Mouse (Mus musculus): ENCODE results near the gene Urod. TPM values are rescaled to one million over a fixed set of nuclear protein-coding genes. Genes with fewer than 3 reads are reported as not detected.

The Urod gene
- total RNA-seq, 2 experiments from 2014 or later = 122 to 150 TPM

GRCm38 (mm10) chr4:116995798-116996135 lies 1.6 kb upstream of the Urod start:
- peak; percentile 60 for DNase-seq

GRCm38 (mm10) chr4:116995131-116995797 lies 1.1 kb upstream of the Urod start, which contains the start of gene Hectd3:
Gene Hectd3 (plus strand): TSS chr4:116995317.
- DNase-seq = peak; percentile 78

- peak; percentile 87 for DNase-seq
These were observed 2.8 kb downstream of the Urod start for GRCm38 (mm10) chr4:116991366-116991765.

- DNase-seq = no peak
These were observed 4.5 kb downstream of the Urod start for GRCm38 (mm10) chr4:116989731-116990130.

- DNase-seq = no peak
These were observed 7.1 kb downstream of the Urod start for GRCm38 (mm10) chr4:116987122-116987456.

- peak; percentile 86 for DNase-seq
These were observed 7.7 kb downstream of the Urod start for GRCm38 (mm10) chr4:116986400-116987121.

GRCm38 (mm10) chr4:116985681-116986080 lies 8.5 kb downstream of the Urod start:
- no peak for DNase-seq

- DNase-seq = no peak
These were observed 17.7 kb downstream of the Urod start for GRCm38 (mm10) chr4:116976503-116976902.

GRCm38 (mm10) chr4:116954951-116955350 lies 39.3 kb downstream of the Urod start:
- DNase-seq = no peak

- DNase-seq = peak; percentile 4
These were observed 42.6 kb downstream of the Urod start for GRCm38 (mm10) chr4:116951642-116952041.

- DNase-seq = no peak
These were observed 50.2 kb downstream of the Urod start for GRCm38 (mm10) chr4:116944055-116944454.

- DNase-seq = no peak
These were observed 51.5 kb downstream of the Urod start for GRCm38 (mm10) chr4:116942695-116943094.

Other genes with a start within 250 kb of the Urod start
- 10 to 100 TPM; 16.2 to 19.4 TPM for gene Toe1, start 186.8 kb downstream of the Urod start, total RNA-seq (2021)
- 1 to 10 TPM; 4.2 to 4.7 TPM for gene Mutyh, start 186.7 kb downstream of the Urod start, total RNA-seq (2021)
- 1 to 10 TPM; 5.2 to 9.2 TPM for gene Hpdl, start 172.7 kb downstream of the Urod start, total RNA-seq (2021)
- gene Zswim5, start 117.0 kb downstream of the Urod start, total RNA-seq (2021) = 1 to 10 TPM; 3.0 to 3.2 TPM
- 10 to 100 TPM; 24.8 to 27.0 TPM for gene Hectd3, start 904 bp upstream of the Urod start, total RNA-seq (2021)
- gene Eif2b3, start 25.0 kb upstream of the Urod start, total RNA-seq (2021) = 10 to 100 TPM; 29.3 to 32.3 TPM
- 1 to 10 TPM; 5.1 to 7.8 TPM for gene Ptch2, start 101.7 kb upstream of the Urod start, total RNA-seq (2021)
- gene Btbd19, start 131.3 kb upstream of the Urod start, total RNA-seq (2021) = 1 to 10 TPM; 6.0 to 6.4 TPM
- gene Tctex1d4, start 132.4 kb upstream of the Urod start, total RNA-seq (2021) = not detected
- gene Plk3, start 139.6 kb upstream of the Urod start, total RNA-seq (2021) = 10 to 100 TPM in 1 of 2 experiments, 1 to 10 TPM in 1; 4.2 to 13.5 TPM
- gene Rps8, start 161.8 kb upstream of the Urod start, total RNA-seq (2021) = 1,000 to 10,000 TPM; 1,173 to 1,206 TPM
- 1 to 10 TPM; 6.9 to 9.6 TPM for gene Kif2c, start 188.2 kb upstream of the Urod start, total RNA-seq (2021)